Mouse (Mus musculus) gastrocnemius, postnatal 25 days (tissue): Measurements from ENCODE around the gene Cdkl1. TPM values are rescaled to one million over a fixed set of nuclear protein-coding genes. Genes with fewer than 3 reads are reported as not detected.

Source experiments
- DNase-seq: peaks from one replicate; pipeline ENCODE4 v3.0.0; 2022
- total RNA-seq, 2 experiments: library from RNA; stranded (reverse); gene quantifications; 1 replicate in 1 of 2; 2 replicates in 1 of 2; pipeline ENCODE4 v1.2.3; 2021

The Cdkl1 gene
- total RNA-seq, 2 experiments from 2014 or later = 0.54 to 0.56 TPM

DNA sequence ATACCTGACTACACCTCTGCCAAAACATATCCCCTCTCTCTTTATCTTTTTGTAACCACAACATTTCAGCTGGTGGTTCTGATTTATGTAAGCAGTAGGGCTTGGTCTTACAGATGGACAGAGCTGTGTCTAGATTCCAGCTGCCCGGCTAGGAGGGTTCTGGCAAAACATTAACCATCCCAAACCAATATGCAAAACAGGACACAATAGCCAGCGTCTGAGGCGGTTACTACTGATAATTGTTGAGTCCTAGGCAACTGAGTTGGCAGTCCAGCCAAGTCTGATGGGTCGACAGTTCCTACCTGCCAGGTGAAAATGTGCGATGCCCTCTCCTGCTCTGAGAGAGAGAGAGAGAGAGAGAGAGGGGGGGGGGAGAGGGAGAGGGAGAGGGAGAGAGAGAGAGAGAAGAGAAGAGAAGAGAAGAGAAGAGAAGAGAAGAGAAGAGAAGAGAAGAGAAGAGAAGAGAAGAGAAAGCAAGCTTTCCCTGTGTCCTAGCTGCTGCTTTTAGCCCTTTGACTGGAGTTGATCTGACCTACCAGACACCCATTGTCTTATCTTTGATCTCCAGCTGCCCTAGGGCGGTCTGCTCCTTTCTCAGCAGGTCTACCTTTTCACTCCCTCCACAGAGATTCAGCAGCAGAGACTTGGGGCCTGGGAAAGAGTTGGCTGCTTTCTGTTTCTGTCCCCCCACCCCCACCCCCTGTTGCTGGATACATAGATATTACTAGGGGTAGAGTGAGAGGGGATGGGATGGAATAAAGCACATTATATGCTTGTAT lies 7.6 kb downstream of the Cdkl1 start:
- DNase-seq = no peak

DNA sequence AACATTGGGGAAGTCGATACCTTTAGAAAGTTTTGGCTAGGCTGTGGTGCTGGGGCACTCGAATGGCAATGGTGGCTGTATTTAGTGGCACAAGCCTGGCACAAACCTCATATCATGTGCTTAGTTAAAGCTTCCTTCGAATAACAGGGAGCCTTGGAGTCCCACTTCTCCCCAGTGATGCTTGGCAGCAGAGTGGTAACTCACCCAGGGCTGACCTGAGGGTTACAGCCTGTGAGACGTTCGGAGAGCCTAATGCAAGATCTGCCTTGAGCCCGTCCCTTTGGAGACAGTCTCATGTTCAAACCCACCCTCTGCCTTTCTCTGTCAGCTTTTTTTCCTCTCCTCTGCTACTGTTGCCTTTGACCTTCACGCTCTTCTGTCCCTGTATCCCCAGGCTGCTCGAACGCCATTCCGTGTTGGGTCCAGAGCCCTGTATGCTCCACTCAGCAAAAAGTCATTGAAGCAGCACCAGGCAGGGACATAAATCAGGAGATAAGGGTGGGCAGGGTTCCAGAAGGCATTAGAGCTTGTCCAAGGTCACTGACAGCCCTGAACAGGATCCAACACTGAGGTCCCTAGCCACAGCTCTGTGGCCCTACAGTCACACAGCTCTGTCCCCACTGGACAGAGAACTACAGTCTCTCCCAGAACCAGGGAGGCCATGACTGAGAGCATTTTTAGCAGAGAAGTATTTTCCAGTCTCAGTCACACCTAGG lies 9.0 kb downstream of the Cdkl1 start:
- DNase-seq = no peak

DNA sequence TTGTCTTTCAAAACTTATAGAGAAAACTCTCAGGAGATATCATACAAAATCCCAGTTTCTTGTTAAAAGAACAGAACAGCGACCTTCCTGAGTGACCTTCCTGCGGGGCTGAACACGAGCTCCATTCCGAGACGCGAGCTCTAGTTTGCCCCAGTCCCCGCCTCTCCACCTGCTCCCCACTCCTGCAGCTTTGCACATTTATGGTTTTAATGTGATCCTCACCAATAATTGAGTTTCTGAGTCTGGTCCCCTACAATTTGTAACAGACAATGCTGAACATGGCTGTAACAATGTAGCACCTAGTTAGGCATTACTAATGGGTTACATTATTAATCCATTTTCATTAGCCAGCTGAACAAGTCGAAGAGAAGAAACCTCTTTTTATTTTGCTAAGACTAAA lies 9.6 kb downstream of the Cdkl1 start:
- no peak for DNase-seq

DNA sequence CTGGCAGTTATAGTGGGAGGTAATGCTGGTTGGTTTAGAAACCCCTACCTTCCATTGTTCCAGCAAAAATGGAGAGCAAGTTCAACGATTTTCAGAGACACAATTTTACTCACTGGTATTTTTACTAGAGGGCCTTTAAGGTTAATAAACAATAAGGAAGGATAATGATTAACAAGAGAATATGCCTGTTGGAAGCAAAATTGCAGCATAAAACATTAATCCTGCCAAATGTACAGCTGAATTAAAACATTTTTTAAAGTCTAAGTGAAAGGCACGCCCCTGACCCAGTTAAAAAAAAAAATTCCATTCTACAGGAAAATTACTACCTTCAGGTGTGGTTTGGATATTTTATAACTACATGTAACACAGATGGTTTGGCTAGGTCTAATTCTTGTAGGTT lies 13.1 kb downstream of the Cdkl1 start:
- DNase-seq = no peak

DNA sequence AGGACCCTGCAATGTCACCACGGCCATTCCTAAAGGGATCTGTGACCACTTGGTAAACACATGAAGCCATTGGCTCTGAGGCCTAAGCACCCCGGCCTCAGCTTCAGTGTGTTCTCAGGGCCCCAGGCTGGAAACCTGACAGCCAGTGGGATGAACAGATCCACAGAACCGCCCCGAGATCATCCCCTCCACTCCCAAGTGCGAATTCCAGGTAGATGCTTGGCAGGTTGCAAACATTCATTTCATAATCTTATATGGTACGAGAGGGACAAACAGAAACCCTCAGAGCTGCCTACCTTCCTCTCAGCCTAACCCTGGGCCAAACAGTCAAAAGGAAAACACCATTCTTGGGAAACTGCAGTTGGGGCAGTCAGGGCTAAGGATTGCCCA lies 13.7 kb downstream of the Cdkl1 start:
- no peak for DNase-seq

DNA sequence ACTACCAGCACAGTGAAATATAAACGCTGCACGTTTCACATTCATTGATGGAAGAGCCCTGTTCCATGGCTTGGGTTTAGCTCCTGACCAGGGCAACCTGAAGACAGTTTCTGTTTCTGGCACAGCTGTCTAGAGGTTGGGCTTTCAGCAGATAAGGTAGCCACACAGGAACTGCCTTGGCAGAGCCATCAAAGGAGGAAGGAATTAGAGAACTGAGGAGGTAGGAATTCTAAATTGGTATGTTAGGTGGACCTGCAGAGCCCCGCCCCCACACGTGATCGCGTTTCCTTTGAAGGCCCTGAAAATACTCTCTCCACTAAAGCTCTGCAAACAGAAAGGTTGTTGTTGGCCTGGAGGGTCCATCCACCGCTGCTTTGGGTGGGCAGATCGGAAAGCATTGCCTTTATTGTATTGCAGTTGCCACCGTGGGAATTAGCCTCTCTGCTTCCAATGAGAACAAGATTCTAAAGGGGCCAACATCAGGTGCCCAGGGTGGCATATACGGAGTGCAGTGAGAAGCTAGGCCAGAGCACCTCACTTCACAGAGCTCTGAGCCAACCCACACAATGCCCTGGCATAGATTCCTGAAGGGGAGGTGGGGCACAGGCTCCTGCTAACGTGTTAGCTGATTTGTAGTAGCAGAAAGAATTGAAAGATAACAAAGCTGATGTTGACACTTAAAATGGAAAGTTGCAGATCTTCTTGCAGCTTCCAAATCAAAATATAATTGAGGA lies 14.3 kb downstream of the Cdkl1 start:
- DNase-seq = no peak

DNA sequence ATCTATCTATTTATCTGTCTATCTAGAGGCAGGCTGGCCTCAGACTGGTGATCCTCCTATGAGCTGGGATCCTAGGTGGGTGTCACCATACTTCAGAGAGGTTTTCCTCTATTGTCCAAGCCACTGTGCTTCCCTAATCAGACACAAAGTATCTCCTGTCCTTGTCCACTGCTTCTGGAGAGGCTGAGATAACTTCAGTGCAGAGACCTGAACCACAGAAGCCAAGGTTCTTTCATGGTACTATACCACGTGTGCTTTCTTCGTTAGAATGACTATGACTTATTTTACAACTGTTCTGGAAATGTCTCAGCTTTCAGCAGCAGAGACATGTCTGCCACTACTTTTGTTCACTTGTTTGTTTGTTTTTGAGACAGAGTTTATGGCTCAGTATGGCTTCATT lies 22.2 kb downstream of the Cdkl1 start:
- no peak for DNase-seq

DNA sequence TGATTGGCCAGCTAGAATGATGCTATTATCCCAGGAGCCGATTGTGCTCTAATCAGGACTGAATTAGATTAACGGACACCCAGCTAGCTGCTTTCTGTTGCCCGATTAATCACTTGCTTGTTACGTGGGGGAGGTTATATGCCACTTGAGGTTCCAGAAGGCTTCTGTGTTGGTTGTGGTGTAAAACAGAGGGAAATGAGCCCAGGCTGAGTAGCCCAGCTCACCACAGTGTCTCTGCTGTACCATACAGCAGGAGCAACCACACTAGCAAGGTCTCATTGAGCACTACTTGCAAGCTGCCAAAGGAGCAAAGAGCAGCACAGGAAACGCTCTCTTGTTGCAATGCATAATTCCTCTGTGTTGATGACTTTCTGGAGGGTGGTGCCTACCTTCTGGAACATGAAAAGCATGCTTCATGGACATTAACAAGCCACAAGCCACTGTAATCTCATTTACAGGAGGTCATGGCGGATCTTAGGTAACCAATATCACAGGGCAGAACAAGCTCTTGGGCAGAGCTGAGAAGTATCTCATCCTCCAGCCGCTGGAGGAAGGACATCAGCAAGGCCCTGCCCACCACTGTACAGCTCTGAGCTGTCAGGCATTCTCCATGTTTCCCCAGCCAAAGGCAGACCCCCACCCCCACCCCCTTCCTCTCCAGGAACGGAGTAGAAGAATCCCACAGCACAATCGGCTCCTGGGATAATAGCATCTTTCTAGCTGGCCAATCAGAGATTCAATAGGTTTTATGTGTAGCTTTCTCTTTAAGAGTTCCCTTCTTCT lies 23.4 kb downstream of the Cdkl1 start:
- no peak for DNase-seq

DNA sequence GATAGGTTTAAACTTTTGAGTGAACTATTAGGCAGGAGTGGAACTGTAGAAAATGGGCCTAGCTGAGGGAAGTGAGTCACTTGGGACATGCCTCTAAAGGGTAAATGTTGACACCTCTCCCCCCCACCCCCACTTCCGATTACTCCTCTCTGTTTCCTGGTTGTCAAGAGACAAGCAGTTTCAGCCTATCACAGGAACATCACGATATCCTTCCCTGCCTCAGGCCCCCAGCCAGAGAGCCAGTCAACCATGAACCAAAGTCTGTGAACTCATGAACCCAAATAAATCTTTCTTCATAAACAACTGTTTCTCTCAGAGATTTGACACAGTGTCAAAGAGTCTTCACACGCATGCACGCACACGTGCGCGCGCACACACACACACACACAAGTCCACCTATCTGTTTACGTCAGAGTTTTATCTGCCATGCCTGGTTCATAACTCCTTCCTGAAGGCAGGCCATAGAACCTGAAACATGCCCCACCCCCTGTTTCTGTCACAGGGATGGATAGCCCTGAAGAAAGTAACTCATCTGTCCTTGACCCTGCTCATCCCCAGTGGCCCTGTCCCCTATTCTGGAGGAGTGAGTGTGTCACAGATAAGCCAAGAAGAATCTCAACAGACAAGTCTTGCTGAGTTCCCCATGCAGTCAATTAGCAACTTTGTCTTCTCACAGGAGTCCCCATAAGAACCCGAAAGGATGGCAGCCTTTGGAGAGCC lies 24.7 kb downstream of the Cdkl1 start:
- no peak for DNase-seq

DNA sequence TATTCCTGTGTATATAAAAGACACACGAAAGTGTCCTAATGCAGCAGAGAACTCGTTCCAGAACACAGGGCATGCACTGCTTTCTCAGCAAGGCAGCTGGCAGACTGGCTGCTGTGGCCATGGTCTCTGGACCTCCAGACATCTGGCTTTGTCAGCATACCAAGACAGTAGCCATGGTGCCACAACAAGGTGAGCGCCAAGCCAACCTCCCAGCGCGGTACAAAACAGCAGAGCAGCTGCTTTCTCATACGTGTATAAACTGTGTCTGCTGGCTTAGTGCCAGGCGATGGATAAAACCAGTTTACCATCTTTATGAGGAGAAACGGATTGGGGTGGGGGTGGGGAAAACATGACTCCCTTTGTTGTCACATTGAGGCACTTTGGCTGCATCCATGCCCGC lies 25.5 kb downstream of the Cdkl1 start:
- no peak for DNase-seq

DNA sequence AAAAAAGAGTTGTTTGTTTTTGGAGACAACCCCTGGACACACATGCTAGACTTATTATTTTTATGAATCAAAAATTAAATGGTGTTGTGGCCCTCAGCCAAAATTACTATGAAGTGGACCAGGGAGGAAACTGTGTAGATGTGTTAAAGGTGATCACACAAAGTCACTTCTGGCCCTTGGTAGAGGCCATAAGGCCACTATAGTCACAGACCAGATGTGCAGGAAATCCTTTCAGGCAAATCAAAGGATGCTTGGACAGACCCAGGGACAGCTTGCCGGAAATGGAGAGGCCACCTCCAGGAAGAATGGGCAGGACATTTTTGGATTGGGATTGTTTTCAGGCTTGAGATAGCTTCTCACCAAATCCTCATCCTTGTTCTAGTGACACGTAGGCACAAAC lies 29.5 kb downstream of the Cdkl1 start:
- no peak for DNase-seq

DNA sequence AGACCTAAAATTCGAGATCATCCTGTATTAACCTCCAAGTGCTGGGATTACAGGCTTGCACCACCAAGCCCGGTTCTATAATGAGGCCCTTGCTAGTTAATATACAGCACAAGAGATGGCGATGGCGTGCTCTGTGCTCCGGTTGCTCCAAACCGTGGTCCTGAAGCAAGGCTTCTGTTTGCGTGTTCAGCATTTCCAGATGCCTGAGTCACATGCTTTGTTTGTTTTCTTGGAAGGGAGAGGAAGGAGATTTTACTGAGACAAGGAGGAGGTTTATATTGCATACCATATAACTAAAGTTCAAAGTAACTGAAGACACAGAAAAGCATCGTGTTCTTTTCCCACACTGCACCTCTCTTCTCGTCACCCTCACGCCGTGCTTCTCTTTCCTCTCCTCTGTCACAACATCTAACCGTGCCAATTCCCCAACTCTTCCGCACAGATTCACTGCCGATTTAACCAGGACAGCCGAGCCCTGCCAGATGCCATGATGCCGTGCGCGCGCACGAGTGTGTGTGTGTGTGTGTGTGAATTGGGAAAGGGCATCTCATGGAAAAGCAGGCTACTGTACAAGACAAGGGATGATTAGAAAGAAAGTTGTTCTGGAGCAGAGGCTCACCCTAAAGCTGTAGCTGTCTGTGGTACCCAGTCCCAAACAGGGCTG lies 30.2 kb downstream of the Cdkl1 start:
- DNase-seq = no peak

DNA sequence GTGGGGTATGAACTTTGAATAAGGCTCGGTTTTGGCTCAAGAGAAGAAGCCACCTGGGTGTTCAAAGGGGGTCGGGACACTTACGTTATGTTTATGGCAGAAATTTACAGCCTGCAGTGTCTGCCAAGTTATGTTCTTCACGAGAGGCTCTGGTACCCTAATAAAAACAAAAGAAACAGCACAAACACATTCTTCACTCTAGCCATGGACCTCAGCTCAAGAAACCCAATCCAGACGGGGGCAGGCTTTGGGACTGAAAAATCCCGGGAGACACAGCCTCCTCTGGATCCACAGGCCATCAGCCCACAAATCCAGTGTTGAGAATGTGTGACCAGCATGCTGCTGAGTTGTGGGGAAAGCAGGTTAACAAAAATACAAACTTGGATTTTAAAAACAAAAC lies 31.1 kb downstream of the Cdkl1 start:
- DNase-seq = no peak

DNA sequence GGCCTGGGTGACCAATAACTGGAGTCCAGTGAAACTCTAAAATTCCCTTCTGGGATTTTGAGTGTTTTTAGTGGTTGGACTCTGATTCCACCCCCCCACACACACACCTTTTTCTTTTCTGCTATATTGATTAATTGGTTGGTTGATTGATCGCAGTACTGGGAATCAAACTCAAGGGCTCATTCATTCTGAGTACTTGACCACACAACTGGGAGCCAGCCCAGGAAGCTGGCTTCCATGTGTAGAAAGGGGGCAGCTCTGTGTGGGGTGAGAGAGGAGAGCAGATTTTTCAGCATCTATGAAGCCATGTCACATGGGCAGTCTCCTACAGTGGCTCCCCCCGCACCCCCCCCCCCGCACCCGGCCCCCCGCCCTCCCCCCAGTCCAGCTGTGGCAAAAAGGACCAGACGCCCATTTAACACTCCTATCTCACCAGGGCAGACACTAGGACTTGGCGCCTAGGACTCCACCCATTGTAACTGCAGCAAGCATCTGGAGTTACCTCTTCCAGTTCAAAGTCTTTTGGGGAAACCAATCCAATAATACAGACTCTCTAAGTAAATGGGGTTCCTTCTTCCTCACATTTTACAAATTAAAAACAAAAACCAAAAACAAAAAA lies 31.7 kb downstream of the Cdkl1 start:
- no peak for DNase-seq

DNA sequence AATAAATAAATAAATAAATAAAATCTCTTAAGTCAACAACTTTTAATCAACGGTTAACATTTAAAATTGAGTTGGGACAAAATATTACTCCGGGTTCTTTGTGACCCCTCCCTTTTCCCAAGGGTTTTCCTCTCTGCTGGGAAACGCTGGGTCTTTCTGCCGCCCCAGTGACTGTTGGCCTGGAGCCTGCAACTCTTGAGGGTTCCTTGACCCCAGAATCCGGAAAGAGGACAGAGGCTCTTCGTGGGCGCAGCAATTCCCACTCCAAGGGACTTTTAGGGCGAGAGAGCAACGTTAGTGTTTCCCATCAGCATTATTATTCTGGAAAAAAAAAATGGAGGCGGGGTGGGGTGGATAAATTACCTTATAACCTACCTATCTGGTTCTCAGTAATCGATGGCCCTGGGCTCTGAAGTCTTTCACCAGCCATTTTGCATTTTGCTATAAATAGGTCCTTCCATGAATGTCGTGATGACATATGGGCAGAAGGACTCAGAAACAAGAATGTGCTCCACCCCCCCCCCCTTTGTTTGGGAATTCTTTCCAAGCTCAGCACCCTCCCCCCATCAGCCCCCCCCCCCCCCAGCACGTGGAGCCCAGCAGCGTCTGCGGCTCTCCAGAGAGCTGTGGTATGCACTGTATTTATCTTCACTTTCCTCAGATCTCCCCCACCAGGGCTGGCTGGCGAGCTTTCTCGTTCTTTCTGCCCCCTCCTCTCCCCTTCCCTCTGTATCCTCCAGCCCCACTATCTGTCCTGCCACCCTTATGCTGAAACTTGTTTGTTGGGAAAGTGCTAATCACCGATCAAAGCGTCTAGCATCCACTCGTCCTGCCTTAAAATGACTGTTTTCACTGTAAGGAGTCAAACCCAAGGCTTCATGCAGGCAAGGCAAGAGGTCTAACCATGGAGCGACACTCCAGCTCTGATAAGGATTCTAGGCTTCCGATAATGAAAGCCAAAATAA lies 32.6 kb downstream of the Cdkl1 start:
- DNase-seq = no peak

DNA sequence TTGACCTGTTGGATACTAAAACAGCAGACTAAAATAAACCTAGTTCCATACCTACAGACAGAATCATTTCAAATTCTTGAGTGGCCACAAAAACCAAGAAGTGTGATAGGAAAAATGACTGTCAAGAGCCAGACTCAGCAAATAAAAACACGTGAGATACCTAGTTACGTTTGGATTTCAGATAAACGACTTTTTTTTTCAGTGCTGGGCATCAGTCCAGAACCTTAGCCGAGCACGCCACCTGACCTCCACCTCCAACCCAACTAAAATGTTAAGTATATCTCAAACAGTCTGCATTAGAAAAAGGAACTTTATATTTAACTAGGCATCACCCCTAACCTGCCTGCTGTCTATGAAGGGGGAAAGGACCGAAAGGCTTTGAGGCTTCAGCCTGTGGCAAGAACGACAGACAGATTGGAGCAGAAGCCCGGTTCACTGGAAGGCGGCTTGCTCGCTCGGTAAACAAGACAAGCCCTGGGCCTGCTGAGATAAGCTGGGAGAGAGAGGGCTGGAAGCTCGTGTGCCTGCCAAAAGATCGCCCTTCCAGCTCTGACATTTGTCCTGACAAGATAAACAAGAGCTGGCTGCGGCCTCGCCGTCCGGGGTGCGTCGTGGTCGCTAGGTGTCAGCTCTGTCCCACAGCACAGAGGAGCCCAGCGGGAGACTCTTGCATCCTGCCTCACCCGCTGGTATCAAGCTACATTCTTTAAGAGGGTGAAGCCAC lies 33.5 kb downstream of the Cdkl1 start:
- DNase-seq = peak; percentile 85

DNA sequence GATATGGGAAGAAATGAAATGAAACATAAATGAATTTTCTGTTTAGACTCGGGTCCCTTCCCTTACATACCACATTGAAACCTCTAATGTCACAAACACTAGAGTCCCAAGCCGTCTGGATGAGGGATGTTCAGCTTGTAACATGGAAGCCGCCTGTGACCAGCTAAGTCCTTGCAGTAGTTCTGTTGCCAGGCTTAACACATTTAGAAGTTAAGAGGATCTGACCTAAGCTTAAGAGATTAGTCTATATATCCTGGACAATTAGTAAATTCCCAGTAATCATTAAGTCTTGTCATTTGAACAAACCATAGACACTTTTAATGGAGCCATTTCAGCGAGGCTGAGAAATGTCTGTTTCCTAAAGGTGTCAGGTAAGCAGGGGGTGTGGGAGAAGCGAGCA lies 35.1 kb downstream of the Cdkl1 start:
- no peak for DNase-seq

DNA sequence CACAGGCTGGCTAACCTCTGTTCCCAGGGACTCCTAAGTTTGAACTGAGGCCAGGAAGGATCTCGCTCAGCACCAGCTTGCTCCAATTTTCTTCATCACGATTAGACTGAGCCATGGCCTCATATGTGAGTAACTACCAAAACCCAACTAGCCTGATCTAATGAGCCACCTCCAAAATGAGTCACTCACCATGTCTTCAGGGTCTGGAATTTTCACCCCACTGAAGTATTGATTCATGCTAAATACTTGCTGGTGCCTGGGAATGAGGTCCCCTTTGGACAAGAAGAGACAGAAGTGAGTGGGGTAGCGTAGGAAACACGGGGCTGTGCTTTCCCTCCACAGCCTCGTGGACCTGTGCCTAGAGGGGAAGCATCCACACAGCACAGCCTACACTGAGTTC lies 37.1 kb downstream of the Cdkl1 start:
- no peak for DNase-seq

DNA sequence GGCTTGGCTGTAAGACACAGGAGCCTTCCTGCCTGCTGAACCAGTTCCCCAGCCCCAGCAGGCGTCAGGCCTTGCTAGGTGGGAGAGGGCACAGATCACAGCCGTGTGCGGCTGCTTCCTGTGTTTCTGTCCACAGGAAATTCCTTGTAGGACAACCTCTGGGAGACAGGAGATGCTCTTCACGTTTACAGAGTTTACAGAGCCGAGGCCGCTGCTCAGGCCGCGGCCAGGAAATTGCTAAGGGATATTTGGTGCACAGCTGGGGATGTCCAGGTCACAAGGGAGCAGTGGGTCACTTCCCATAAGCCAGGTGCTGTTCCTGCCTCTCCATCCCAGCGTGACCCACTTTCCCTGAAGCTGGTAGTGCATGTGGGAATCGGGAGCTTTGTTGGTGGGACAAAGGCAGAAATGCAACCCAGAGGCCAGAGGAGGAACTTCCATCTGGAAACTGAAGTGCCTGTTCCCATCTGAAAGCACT lies 39.2 kb downstream of the Cdkl1 start:
- peak; percentile 27 for DNase-seq
